Mouse (Mus musculus): ENCODE measurements around the gene Ghitm.
"Not testable (repeated sequence)": the region's sequence is repeated elsewhere in the genome, so short reads cannot be mapped to it uniquely, and the experiment has no call there.

Ghitm gene

DNA sequence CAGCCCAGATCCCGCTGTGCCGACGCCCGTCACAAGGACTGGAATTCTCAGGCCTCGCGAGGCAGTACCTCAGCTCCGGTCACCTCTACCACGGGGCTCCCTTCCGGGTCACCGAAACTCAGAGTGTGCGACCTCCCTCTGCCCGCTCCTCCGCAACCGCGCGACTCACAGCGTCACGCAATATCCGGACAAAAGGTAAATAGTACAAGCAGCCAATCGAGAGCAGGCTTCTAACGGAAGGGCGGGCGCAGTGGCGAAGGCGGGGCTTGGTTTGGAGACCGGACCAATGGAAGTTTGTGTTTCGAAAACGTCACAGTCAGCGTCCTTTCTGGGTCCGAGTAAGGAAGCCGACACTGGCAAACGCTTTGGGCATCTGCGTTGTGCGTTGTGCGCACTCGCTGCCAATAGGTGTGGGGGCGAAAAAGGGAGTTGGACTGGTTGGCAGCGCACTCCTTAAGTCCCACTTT is at the start of gene Ghitm:
Gene Ghitm, minus strand, starts transcription at position 146 of the 467 bp plus-strand sequence.
- peak; percentile 98 for DNase-seq

DNA sequence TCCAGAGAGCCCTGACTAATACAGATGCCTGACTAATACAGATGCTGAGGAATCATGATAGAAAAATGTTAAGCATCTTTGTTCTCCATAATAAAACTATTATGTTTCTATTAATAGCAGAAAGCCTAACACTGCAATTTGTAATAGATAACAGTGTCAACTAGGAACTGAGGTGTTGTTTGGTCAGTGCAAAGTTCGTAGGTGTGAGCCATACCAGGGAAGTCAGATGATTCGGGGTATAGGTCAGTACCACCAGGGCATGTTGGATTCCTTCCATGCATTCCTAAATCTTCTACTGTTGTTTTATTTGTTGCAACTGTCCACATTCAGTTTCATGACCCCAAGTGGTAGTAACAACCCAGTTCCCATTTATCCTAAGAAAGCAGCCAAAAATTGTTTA is 49.8 kb upstream of the Ghitm start:
- DNase-seq = no peak

DNA sequence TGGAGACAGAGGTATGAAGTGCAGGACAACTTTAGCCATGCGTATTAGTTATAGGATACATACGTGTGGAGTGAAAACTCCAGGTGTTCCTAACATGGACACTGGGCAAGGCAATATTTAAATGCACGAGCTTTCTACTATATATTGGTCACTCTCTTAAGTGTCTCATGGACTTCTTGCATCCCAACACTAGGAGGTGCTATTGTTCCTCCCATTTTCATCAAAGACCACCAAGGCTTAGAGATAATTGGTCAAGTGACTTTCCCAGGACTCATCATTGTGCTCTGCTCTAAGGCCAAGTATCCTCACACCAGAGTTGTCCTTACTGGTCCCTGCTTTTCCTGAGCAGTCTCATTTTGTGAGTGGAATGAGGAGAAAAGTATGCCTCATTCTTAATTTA is 39.4 kb upstream of the Ghitm start:
- DNase-seq = no peak

GRCm38 (mm10) chr14:37165266-37165926 is 30.3 kb upstream of the Ghitm start:
- no peak for DNase-seq

- DNase-seq = no peak
Observed at GRCm38 (mm10) chr14:37164392-37165032, 29.4 kb upstream of the Ghitm start.

- no peak for DNase-seq
Observed at GRCm38 (mm10) chr14:37163277-37163956, 28.3 kb upstream of the Ghitm start.

DNA sequence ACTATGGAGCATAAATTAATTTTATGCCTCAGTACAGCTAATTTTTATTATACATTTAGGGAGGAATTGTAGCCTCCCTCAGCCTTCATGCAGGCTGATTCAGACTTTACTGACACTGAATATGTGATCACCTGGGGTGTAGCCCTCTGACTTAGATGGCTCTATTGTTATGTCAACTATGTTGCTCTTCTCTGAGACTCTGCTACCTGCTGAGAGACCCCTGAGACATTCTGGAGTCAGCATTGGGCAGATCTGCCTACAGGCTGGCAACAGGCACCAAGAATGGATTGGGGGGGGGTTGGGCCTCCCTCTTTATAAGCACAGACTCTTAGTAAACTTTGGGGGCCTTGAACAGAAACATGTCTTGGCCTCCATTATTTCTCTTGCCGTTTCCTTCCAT is 19.3 kb upstream of the Ghitm start:
- DNase-seq = no peak

DNA sequence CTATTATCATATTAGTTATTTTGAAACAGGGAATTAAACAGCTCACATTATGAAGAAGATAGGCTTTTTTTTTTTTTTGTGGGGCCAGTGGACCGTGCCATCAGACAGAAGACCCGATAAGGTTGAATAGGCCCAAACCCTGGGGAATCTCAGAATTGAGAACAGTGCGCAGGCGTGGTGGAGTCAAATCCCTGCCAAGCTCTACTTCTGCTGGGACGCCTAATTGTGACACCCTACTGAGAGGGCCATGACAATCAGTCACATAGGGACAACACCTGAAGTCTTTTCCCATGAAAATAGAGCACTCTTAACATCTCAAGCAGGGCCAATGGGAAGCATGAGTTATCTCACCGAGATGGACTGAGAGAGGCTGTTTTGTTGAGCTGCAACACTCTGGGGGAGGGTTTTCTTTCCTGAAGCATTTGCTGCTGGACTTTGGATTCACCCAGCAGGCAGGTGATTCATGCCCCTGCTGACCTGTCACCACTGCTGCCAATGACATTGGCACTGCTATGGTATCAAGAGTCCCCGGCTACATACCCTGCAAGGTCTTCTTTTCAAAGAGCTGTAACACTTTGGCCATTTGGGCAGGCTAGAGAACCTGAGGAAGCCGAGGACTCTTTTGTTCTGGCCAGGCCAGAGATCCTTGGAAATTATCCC is 4.1 kb upstream of the Ghitm start:
- peak; percentile 19 for DNase-seq

GRCm38 (mm10) chr14:37137596-37137995 is 2.5 kb upstream of the Ghitm start:
- not testable (repeated sequence) for DNase-seq

DNA sequence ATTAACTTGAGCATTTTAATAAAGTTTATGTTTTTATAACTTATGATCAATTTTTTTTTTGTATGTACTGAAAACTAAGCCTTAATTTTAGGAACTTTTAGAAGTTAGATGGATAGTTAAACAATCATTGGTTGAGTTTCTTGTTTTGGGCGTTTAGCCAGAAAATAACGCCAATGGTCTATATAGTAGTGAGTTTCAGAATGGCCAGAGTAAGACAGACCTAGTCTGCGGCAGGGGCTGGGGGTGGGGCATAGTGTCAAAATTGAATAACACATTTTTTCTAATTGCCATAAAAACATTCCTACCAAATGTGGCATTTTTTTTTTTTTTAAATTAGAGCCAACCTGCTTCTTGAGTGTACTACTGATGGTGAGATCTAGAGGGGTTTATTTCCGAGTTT is 1.0 kb upstream of the Ghitm start:
- DNase-seq = no peak

DNA sequence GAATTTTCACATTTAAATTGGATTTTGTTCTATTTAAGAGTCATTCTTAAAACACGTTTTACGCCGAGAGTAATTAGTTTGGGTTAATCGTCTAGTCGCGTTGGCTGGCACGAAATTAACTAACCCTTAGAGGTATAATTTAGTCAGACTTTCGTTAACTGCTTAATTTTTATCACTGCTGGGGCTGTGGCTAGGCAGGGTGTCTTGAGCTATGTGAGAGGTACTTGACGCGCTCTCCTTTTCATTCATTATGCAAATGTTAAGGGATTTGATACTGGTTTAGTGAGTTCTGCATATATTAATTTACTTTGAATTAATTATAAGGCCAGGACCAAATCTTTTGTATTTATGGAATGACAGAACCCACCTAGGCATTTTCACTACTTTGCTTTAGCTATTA is 599 bp upstream of the Ghitm start:
- DNase-seq = no peak

- DNase-seq = no peak
Observed at GRCm38 (mm10) chr14:37134304-37135126, 557 bp downstream of the Ghitm start.

DNA sequence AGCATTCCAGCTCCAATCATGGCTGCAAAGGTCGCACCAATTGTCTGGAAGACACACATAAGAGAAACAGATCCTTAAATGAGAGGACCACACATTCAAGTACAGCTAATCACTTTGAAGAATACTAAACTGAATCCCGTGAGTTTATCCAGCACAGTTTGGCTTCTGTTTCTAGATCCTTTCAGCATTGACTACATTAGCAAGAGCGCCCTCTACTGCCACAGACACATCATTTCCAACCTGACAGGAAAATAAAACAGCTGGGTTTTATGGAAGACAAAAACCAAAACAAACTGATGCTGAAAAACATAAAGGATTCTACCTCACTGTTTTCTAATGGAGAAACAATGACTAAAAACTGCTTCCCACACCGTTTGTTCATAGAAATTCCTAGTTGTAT is 7.4 kb downstream of the Ghitm start:
- DNase-seq = peak; percentile 21

DNA sequence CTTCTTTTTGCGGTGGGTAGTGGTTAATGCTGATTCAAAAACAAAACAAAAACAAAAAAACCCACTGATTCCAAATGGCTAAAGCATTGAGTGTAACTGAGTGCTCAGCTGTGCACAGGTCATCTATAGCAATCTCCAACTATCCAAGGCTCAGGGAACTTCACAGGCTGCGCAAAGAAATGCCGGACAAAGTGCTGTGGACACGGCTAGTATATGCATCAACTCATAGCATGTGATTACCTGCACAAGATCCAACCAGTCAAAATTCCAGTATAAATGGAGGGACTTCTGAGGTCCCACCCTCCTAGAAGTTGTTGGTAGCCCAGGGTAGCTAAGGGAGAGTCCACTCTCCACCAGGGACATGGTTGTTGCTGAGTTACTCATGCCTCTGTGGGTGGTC is 15.8 kb downstream of the Ghitm start:
- DNase-seq = no peak

- no peak for DNase-seq
Observed at GRCm38 (mm10) chr14:37113922-37114321, 21.1 kb downstream of the Ghitm start, which contains the start of gene 2610528A11Rik. 2610528A11Rik (minus strand) TSS chr14:37114022.

DNA sequence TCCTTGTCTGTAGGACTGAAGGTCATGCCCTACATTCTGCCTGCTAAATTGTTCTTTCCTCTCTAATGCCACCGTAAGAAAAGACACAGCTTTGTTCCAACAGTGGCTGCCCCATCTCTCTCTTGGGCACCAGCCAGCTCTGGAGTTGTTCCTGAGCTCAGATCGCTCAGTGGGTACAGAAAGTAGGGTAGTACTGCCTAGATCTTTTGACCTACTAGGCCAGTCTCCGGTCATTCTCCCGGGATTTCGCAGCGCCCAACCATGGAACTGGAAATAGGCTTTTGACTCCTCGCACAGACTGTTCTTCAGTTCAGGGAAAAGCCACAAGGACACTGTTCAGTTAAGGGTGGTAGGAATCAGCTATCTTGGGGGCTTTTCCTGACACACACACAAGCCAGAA is 22.1 kb downstream of the Ghitm start:
- DNase-seq = no peak

- no peak for DNase-seq
Observed at GRCm38 (mm10) chr14:37111371-37111770, 23.7 kb downstream of the Ghitm start.

DNA sequence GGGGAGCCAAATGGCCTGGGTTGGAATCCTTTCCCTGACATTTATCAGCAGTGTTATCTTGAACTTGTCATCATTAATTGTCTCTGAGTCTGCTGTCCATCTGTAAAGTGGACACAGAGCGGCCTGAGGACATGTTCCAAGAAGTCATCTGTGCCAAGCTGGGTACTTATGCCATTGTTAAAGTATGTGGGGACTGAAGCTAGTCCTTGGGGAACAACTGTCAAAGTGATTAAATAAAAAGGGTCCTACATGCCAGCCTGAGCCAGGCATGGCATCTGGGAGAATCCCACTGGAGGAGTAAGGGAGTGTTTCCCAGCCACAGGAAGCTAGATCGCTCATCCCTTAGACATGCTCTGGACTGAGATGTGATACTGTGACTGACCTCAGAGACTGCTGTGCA is 24.6 kb downstream of the Ghitm start:
- DNase-seq = no peak

GRCm38 (mm10) chr14:37109975-37110374 is 25.1 kb downstream of the Ghitm start:
- DNase-seq = no peak

- DNase-seq = no peak
Observed at GRCm38 (mm10) chr14:37109460-37109859, 25.6 kb downstream of the Ghitm start.

DNA sequence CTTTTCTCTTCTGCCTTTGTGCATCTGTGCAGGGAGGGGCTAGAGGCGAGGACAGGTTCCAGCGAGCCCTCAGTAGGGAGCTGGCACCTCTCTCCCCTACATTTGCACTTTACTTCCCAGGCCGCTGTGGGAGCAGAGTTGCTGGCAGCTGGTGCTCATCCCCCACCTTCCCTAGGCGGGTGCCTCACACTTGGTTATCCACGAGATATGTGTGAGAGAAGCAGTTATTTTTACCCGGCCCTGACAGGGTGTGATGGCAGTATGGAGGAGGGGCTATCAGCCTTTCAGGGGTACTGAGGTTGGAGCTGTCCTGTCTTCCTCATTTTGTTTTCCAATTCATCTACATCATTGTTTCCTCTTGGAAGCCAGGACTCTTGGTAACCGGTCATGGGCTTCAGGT is 29.2 kb downstream of the Ghitm start:
- no peak for DNase-seq

DNA sequence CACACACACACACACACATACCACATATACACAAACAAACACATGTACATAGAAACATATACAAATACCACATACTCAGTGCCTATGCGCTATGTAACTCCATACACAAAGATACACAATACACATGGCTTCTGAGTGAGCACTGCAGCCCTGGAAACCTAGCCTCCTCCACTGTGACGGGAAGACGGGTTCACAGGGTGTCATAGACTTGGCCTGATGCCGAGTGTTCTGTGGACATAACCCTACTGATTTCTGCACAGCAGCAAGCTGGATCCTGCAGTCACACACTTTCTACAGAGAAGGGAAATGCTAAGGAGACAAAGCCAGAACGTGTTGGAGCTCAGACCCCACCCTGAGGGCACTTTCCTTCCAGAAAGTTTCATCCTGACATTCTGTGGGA is 30.3 kb downstream of the Ghitm start:
- peak; percentile 20 for DNase-seq

DNA sequence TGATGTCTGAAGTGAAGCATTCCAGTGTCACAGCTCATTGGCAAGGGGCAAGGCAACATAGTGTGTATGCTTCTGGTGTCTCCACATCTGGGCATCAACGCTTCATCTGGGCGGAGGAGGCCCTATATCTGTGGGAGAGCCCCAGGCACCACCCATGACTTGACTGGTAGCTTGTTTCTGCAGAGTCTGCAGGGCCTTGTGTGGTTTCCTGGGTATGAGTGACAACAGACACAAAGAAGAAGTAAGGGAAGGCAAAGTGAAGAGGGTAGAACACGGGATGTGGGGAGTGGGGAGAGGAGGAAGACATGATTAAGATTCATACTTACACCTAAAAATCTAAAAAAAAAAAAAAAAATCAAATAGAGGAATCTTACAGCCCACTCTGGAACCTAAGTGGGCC is 32.6 kb downstream of the Ghitm start:
- no peak for DNase-seq
